Mouse (Mus musculus): ENCODE data around the gene Elovl7.

DNA sequence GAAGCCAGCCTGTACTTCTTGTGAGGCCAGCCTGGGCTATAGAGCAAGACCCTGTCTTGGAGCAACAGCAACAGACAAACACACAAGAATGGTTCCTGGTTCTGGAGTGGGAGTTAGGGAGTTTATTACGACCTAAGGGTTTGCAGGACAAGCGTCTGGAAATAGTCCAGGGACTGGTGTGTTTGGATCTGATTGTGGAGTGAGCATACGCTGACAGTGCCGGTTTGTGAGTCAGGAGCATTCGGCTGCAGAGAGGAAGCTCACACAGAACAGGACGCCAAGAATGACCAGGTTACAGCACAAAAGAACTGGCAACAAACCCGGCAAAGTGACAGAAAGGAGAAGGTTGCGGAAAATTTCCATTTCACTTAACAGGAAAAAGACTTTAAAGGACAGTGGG is 43.7 kb upstream of the Elovl7 start:
- TF ChIP-seq CTCF (IDR thresholded peaks at IDR 0.05; ENCODE audit: insufficient read depth, low read depth, low read length), result no peak
- no peak for TF ChIP-seq POLR2A (IDR thresholded peaks at IDR 0.05; ENCODE audit: insufficient read depth, low read depth, low read length)

Data from olfactory bulb, adult 2 months (tissue).